Mouse (Mus musculus) c-Kit-positive CD71-negative TER-119-negative erythroid progenitor cells, embryonic 14.5 days (primary cell): ENCODE measurements at regions not wholly inside any gene's neighbourhood (a gene's known extent, or its start where the extent isn't known, plus 50 kb on each side); places are given as distances from the start of the nearest gene placed in this dataset.
"Not testable (repeated sequence)": the region's sequence is repeated elsewhere in the genome, so short reads cannot be mapped to it uniquely, and the experiment has no call there.

Experiments used
- DNase-seq: peaks from one replicate; pipeline ENCODE4 v3.0.0-alpha.2; 2013; ENCODE audit warnings: low read depth

DNA sequence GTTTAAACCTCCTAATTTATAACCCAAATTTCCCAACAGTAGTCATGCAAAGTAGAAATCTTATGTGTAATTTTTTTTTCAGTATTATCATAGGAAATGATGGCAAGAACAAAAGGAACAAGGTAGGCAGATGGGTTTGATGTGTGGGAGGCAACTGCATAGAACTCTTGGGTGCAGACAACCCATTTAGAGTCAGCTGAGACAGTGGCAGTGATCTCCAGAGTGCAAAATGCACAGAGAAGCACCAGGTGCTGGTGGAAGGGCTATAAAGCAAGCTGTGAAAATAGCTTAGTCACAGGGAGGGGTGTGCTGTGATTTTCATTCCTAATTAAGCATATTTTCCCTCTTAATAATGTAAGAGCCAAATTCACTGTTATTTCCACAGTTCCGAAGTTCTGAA lies 130.5 kb downstream of the Car2 start:
- DNase-seq = no peak

DNA sequence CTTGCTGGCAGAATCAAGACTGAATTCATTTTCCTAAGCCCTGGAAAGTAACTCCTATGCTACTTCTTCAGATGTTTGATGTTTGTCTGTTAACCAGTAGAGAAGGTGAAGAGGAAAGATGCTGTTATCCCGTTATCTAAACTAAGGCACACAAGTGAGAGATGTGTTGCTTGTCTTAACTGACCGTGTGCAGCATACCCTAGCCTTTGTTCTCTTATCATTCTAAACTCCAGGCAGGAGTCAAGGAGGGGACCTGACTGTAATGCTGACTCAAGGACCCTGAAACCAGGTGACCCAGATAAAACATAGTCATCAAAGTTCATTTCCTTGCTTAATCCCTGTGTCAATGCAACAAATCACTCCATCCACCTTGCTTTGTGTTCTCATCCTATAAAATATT lies 136.7 kb downstream of the Car2 start:
- DNase-seq = no peak

DNA sequence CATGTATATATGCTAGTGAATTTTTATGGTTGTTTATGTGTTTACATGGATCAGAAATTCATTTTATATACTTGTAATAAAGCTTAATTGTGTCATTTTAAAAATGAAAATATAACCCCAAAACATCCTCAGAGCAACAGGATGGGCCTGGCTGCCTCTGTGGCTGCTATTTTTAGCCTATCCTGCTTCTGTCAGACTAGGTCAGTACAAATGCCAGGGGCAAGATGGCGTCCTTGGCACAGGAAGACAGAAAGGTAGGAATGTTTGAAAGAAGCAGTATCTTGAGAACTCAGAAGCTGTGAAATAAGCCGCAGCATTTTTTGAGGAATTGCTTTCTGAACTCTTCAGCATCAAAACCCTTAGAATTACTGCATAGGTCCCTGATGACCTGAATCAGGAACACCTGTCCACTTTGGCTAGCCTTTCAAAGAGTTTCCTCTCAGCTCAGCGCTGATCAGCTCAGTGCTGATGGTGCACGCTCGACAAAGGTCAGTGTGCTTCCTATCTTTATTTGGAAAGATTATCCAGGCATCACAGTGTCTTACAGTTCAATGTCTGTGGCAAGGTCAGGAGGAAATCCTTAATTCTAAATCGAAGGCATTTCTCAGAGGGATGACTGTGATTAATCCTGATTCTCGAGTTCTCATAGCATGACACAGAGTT lies 154.9 kb downstream of the Car2 start:
- no peak for DNase-seq

DNA sequence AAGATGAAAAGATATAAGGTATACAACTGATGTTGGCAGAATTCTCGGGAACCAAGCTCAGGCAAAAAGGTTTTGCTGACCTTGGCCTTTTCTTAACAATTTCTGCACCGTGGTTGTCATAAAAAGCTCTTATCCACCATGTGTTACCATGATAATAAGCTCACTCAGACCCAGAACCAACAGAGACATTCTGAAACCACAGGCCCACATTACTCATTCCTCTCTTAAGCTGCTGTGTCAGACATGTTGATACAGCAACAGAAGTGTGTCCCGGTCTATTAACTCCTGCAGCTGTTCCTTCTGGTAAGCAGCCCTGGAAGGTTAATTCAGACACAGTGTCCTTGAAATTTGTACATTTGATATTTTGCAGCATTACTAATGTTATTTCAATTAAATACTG lies 167.9 kb downstream of the Car2 start:
- DNase-seq = no peak

DNA sequence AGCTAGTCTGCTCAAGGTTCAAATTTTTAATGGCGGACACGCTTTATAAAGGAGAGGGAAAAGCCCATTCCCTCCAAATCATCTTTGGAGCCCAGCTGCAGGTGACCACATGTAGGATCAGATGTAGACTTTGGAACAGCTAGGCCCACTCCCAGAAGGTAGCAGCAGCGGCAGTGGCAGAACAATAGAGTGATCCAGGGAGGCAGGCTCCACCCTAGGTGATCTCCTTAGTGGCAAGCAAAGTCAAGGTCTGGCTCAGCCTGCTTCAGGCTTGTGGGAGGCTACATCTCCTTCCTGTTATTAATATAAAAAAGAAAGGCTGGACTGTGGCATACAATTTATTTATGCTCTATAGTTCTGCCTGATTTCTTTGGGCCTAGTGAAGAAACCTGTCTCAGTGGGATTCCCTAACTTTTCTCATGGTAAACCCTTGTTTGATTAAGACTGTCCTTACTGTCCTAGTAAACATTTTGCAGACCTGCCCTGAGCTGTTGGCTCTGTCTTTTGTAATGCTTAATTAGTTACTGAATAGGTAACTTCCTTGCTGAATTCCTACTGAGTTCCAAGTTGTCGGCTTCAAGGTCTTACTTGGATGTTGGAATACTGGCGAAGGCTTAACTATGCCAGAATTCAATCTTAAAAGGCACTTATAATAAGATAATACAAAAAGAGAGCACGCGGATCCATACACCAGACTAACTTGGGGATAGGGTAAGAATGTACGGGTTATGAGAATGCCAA lies 169.6 kb downstream of the Car2 start:
- not testable (repeated sequence) for DNase-seq

DNA sequence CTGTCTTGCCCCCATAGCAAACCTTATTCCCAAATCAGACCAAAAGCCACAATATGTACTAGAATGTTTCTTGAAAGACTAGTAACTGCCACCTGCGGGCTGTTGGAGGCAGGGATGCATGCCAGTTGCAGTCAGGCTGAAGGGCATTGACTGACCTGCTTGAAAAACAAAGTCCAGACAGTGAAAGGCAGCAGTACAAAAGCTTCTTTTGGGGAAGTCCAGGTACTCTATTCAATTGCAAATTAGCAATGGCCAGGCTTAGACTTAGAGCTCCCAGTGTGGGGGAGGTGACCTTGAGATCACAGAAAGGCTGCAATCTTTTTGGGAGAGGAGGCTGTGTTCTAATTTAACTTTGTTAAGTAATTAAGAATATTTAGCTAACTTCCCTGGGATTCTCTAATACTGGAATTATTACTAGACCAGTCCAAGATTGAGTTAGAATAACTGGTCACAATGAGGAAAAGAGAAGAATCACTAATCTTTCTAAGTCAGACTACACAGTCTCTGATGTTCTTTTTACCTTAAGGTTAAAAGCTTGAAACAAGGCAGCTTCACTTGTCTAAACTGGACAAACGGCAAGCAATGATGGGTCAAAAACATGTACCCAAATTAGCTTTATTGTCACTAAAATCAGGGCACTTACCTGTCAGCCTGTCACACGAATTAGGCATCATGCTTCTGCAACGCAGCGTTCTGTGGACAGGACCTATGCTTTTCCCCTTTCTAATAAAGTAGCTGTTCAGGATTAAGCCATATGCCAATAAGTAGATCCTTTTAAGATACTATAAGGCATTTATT lies 170.9 kb downstream of the Car2 start:
- DNase-seq = not testable (repeated sequence)

DNA sequence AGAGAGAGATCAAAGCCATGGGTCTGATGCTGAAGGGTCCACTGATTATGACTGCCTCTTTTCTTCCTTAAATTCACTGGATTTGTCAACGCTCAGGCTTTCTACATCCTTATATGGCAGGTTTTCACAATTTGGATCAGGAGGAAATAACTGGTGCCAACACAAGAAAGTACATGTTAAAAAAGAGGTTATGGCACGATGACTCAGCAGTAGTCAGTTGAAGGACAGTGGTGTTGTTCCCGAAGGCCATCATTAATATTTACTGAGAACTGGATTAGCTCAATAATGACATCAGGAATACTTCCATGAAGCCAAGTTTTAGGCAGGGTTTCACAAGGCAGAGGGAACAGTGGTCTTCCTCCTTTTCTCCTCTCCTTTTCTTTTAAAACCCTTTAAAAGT lies 179.6 kb downstream of the Car2 start:
- DNase-seq = no peak

DNA sequence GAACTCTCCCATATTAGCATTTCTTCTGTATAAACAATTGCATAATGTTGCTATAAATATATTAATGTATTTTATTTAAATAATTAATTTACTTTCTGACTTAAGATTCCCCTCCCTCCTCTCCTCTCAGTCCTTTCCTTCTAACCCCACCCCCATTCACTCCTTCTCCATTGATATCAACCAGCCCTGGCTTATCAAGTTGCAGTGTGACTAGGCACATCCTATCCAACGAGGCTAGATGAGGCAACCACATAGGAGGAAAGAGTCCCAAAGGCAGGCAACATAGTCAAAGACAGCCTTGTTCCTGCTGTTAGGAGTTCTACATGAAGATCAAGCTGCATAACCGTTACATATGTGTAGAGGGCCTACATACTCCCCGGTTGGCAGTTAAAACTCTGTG lies 182.2 kb downstream of the Car2 start:
- DNase-seq = no peak

DNA sequence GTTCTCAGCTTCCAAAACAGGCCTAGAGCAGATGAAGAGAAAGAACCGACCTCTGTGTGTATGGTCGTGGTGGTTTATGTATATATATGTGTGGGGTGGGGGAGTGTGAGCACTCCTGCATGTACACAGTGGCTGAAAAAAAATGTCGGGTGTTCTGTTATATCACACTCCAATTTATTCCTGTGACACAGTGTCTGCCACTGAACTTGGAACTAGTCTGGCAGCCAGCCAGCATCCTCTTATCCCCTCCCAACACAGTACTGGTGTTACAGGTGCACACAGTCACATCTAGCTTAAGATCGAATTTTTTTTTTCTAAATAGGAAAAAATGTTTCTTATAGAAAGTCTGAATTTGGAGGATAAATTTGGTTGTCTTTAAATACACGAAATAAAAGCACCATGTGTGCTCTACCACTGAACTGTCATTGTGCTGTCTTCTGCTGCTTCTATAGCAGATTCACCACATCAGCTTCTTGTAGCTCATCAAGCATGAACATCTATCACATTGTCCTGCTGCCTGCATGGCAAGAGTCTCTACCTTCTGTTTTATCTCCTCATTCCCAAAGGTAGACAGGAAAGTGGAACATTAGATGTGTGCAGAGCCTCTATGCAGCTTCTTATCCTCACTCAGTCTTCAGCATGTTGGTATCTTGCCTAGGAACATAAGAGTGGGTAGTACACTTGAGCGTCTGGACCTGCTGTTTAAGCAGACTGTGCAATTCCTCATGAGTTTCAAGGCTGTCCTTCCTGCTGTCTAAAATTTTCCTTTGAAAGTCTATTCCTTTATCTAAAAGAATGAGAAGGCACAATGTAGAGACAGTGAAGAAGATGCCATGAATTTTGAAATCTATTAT lies 185.2 kb downstream of the Car2 start:
- DNase-seq = no peak

DNA sequence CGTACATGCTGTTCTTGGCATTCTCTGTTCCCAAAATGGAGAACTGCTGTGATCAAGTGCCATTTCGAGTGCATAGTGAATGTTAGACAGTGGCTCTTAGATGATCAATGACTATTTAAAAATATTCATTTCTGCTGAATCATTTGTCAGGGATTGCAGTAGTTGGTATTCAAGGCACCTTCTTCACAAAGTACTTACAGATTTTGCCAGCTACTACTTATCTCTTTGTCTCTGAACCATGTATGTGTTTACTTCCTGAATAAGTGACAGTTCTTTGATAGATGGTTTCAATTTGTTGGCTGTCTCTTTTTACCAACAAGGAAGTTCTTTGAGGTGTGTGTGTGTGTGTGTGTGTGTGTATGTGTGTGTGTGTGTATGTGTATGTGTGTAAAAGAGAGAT lies 187.3 kb downstream of the Car2 start:
- DNase-seq = no peak

DNA sequence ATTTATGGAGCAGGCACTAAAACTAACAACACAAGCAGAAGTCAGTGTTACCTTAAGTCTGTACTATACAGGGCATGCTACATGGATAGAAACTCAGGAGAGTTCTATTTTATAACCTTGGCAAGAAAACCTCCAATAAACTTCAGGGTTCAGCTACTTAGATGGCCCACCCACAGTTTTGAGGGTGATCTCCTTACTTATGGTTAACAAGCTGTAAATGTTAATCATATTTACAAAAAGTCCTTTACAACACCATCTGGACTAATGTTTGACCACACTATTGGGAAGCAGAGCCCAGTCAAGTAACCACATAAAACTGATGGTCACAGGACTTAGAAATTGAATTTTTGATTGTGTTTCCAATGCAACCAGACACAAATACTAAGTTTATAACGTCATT lies 187.8 kb downstream of the Car2 start:
- DNase-seq = no peak

DNA sequence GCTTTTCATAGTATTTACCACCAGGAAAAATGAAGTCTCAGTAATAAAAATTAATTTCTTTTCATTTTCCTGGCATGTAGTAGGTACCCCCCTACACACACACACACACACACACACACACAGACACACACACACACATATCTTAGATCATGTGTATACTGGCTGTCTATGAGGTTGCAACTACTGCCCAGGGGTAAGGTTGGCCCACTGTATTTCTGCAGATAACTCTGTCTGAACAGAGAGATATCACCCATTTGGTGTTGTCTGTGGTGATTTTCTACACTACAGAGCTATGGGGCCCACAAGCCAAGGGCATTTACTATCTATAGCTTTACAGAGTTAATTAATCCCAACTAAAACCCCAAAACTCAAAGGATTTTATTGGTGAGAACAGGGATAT lies 188.9 kb downstream of the Car2 start:
- DNase-seq = no peak

DNA sequence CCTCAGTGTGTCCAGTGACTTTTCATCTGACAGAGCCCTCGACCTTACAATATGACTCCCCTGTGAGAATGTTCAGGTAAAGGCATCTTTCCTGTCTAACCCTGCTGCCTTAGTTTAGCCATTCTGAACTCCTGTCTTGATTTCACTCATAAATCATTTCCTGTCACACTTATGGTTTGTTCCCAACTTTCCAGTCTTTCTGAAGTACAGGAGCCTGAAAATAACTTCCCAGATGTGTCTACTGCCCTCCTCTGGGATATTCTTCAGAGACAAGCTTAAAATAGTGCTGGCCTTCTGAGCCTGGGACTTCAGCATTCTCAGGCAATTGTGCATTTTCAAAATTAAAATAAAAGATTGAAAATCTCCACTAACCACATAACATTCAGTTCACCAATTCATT lies 204.1 kb downstream of the Car2 start:
- DNase-seq = no peak

DNA sequence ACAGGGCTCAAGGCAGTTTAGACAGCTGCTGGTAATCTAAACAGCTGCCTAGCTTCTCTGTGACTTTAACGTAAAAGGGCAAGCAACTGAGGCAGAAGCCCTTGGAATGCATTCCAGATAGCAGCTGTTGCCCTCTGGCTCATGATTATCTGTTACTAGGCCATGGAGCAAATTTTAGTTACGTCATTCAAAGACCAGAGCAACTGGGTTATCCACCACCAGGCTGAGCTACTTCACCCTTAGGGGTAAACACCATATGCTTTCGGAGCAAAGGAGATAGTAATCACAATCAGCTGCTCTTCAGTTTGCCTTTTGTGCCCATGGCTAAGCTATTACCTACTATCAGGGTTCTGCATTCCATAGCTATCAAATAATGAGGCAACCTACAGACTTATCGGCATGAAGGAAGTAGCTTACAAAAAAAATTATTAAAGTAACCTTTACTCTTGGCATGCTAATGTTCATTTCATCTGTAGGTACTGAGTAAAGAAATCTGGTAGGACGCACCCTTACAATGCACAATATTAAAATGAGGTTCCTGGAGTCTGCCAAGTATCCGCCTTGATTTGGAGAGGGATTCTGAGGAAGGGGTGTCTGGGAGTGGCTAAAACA lies 212.2 kb downstream of the Car2 start:
- no peak for DNase-seq

DNA sequence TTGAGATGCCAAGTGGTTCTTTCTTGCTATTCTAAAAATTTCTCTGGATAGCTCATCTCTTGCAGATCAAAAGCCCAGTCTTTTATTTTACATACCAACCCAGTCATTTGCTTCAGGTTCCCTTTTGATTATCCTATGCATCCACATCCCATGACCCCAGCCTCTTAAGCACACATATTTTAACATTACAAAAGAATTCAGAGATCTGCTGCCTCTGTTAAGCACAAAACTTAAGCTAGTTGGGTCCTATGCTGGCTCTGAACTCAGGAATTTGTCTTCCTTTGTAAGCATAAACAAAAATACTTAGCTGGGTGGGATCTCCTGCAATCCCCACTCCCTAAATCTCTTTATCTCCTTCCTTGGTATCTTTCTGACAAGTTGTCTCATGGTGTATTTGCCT lies 212.9 kb downstream of the Car2 start:
- DNase-seq = no peak

DNA sequence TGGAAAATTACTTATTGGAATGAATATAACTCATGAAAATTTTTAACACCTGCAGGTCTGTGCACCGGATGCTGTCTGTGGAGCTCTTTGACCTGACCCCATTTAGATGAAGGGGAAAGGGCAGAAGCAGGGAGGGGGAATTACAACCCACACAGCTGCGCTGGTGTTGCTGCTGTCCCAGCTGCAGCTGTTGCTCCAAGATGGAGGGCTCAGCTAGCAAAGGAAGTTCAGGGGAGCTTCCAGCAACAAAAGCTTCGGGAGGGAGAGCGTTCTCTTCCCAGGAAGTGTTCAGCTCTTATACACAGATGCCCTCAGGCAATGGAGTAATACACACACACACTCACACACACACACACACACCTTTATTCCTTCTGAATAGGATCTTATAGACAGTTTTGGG lies 219.6 kb downstream of the Car2 start:
- no peak for DNase-seq

DNA sequence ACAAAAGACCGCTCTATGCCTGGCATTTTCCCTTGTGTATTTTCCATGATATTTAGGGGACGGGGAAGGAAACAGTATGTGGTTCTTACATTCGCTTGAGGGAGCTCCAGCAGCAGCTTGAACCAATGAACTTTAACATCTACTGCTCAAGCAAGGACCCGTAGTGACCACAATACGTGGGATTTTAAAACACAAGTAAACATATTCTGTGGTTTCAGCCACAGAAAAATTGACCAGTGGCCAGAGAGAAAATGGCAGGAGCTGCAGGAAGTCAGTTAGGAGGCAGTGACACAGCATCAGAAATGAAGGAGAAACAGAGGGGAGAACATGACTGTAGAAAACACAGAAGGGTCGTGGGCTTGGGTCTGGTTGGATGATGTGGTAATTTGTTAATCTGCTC lies 220.2 kb downstream of the Car2 start:
- no peak for DNase-seq

DNA sequence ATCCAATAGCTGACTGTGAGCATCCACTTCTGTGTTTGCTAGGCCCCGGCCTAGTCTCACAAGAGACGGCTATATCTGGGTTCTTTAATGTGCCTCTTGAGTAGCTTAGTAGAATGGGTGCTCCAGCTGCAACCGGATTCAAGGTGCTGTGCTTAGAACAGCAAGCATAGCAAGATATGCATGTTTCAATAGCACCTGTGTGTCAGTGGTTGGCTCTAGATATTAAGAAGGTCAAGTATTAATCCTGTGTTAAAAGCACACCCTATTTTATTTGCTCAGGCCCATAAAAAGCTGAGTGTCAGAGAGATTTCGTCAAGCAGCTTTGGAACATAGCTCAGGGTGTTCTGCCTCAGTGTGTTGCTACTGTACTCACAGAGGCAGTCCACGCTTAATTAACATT lies 221.2 kb downstream of the Car2 start:
- DNase-seq = no peak

DNA sequence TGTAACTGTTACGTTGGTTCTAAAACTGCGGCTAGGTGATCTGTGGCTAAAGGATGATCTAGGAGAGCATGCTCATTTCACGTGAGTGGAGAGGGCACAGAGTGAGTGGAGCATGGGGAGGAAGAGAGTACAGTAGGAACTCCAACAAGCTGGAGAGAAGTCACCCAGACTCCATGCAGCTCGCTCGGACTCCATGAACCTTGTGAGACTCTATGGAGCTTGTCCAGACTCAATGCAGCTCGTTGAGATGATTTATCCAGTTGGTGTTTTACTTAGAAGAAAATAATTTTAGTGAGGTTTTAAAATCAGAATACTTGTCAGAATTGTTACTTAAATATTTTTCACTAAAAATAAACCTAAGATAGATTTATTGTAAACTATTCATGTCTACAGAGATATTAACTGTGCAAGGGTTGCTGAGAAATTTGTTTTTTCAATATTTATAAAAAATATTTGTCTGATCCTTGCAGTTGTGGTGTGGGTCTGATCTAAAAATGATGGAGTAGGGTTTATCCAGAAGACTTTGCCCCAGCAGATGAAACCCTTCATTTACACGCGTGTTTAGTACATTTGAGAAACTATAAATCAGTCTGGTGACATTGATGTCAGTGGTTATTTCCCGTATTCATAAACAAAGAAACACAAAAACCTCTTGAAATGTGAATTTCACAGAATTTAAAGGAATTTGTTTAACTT lies 222.3 kb downstream of the Car2 start:
- no peak for DNase-seq

DNA sequence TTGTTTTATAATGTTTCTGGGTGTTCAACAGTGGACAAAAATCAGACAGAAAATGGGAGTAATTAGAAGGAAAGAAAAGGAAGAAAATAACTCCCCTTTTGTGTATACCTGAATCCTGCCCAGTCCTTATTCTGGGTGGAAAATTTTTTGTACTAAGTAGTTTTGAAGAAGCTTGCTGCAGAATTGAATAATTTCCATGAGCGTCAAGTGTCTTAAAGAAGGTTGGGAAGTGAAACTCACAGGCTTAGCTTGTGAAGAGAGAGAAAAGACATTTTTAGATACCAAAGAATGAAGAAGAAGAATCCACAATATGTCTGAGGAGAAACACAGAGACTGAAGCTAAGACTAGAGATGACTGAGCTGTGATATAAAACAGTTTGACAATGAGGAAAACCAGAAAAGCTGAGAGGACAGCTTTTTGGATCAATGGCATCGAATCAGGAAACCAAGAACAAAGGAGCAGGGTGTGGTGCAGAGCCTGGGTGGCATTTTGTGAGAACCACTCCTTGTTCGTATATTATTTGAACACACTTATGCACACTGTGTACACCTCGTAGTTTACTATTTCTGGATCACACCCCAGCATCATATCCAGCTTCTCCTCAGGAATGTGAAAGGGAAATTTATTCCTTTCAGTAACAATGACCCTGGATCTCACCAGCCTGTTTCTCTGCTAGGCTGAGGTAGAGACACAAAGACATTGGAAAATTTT lies 221.9 kb downstream of the Gm9733 start:
- DNase-seq = no peak
